Mouse (Mus musculus): ENCODE results near the gene Macrod1. TPM values are rescaled to one million over a fixed set of nuclear protein-coding genes. Genes with fewer than 3 reads are reported as not detected.

Gene Macrod1
- polyA plus RNA-seq, 1 experiment from 2014 or later, result 11.0 TPM

DNA sequence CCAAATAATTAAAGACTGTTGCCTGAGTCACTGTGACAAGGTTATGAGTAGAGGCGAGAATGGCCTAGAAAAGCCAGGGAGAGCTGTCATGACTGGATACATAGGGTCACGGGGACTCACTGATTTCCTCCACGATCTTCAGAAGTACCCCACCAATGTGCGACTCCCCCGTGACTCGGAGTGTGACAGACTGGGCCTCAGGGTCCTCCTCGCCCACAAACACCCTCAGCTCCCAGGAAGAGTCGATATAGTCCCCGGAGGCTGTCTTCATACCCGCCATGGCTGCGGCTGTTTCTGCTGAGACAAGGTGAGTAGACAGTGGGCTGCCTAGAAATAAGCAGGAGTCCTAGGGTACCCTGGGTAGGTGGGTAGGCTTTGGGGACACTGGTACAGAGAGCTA lies 38.1 kb upstream of the Macrod1 start:
- no peaks in the 10 kb centered on the region for H3K27me3 ChIP-seq (ENCODE audit: insufficient read depth, low read length)
- no peak for TF ChIP-seq CTCF (IDR thresholded peaks at IDR 0.05; ENCODE audit: low read depth)
- DNase-seq (no peak), ATAC-seq (ENCODE audit: insufficient read depth) (no peak)
- H3K27ac ChIP-seq (ENCODE audit: low read depth), result 0 out of 2 replicates have a peak overlapping the region, but pooled peaks have one; percentile 24
- H3K4me1 ChIP-seq (ENCODE audit: insufficient read depth), result no peaks in the 10 kb centered on the region
- H3K36me3 ChIP-seq (ENCODE audit: insufficient read depth), result peaks cover 70% of the 10 kb centered on the region
- H3K9me3 ChIP-seq (ENCODE audit: low read depth, low read length), result no peaks in the 10 kb centered on the region
- 84% methylated on average over 11 of the region's 11 CpGs for WGBS
- H3K4me3 ChIP-seq (ENCODE audit: low read depth, low read length), result peak overlapping the region; percentile 3; the same call in 1 of the 2 replicates
- H3K9ac ChIP-seq, result no peak overlapping the region
- peak overlapping the region; percentile 7; the same call in 1 of the 2 replicates for H3K4me2 ChIP-seq

DNA sequence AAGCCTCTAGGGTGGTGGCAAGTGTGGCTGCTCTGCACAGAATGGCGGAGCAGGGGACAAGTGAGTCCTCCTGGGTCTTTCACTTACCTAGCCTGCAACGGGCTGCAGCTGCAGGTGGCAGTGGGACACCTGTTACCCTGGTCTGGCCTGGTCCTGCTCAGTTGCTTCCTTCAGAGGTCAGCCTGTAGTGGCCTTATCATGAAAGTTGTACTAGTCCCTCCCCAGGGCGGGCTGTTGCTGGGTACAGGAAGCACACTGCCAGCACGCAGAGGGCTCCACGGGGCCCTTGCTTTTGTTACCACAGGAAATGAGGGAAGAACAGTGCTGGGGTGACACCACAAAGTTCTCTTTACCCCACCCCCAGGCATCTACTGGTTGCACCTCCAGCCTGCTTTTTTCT lies 37.4 kb upstream of the Macrod1 start, which contains the start of gene Fermt3:
Gene Fermt3 (minus strand): TSS at position 279 of the 400 bp plus-strand sequence.
- Histone ChIP-seq H3K9me3 (ENCODE audit: low read depth, low read length) (no peaks in the 10 kb centered on the region), H3K36me3 (ENCODE audit: insufficient read depth) (peaks cover 70% of the 10 kb centered on the region), H3K9ac (no peak within 1 kb of the TSS; the same call in 1 of the 2 replicates), H3K4me2 (peak within 1 kb of the TSS; percentile 7; the same call in 1 of the 2 replicates), H3K4me1 (ENCODE audit: insufficient read depth) (no peaks in the 10 kb centered on the region), H3K27me3 (ENCODE audit: insufficient read depth, low read length) (no peaks in the 10 kb centered on the region), H3K4me3 (ENCODE audit: low read depth, low read length) (peak within 1 kb of the TSS; percentile 20; the same call in 1 of the 2 replicates), H3K27ac (ENCODE audit: low read depth) (peak within 1 kb of the TSS; percentile 38; the same call in 1 of the 2 replicates)
- TF ChIP-seq CTCF (IDR thresholded peaks at IDR 0.05; ENCODE audit: low read depth), result no peak
- DNase-seq (peak; percentile 38), ATAC-seq (ENCODE audit: insufficient read depth) (peak; percentile 47)
- WGBS, result 77% methylated on average over 5 of the region's 5 CpGs

DNA sequence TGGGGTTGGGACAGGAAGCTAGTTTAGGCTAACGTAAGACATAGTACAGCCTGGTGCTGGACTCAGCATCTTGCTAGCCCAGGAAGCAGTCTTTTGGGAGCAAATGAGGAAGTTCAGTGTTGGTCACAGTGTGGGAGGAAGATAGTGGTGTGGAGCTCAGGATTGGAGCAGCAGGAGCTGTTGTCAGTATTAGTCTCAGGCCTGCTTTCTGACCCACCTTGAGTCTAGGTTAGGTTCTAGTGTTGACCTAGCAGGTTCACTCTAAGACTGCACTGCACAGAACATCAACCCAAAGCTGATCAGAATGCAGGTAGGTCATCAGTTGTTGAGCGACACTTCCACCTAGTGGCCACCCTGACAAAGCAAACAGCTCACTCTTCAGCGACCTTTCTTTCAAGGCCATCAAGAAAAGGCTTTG lies 36.4 kb upstream of the Macrod1 start:
- Histone ChIP-seq H3K9ac (no peak overlapping the region), H3K4me3 (ENCODE audit: low read depth, low read length) (no peak overlapping the region), H3K27me3 (ENCODE audit: insufficient read depth, low read length) (no peaks in the 10 kb centered on the region), H3K4me1 (ENCODE audit: insufficient read depth) (no peaks in the 10 kb centered on the region), H3K36me3 (ENCODE audit: insufficient read depth) (peaks cover 79% of the 10 kb centered on the region), H3K4me2 (no peak overlapping the region), H3K9me3 (ENCODE audit: low read depth, low read length) (no peaks in the 10 kb centered on the region), H3K27ac (ENCODE audit: low read depth) (no peak overlapping the region; the same call in 1 of the 2 replicates)
- DNase-seq, result peak; percentile 65
- ATAC-seq (ENCODE audit: insufficient read depth), result no peak
- WGBS, result 50% methylated on average over 3 of the region's 3 CpGs
- peak; percentile 78 for TF ChIP-seq CTCF (IDR thresholded peaks at IDR 0.05; ENCODE audit: low read depth)

- H3K27me3 ChIP-seq (ENCODE audit: insufficient read depth, low read length), result no peaks in the 10 kb centered on the region
- no peak overlapping the region for H3K4me3 ChIP-seq (ENCODE audit: low read depth, low read length)
- H3K4me2 ChIP-seq, result no peak overlapping the region
- peaks cover 97% of the 10 kb centered on the region for H3K36me3 ChIP-seq (ENCODE audit: insufficient read depth)
- no peaks in the 10 kb centered on the region for H3K4me1 ChIP-seq (ENCODE audit: insufficient read depth)
- no peaks in the 10 kb centered on the region for H3K9me3 ChIP-seq (ENCODE audit: low read depth, low read length)
- DNase-seq, result no peak
- no peak for ATAC-seq (ENCODE audit: insufficient read depth)
- 95% methylated on average over 5 of the region's 5 CpGs for WGBS
- no peak overlapping the region for H3K27ac ChIP-seq (ENCODE audit: low read depth)
- no peak for TF ChIP-seq CTCF (IDR thresholded peaks at IDR 0.05; ENCODE audit: low read depth)
- H3K9ac ChIP-seq, result no peak overlapping the region
These were observed 27.1 kb upstream of the Macrod1 start for GRCm38 (mm10) chr19:7029531-7029930.

- no peak for ATAC-seq (ENCODE audit: insufficient read depth)
- H3K36me3 ChIP-seq (ENCODE audit: insufficient read depth), result peaks cover 75% of the 10 kb centered on the region
- no peaks in the 10 kb centered on the region for H3K27me3 ChIP-seq (ENCODE audit: insufficient read depth, low read length)
These were observed 22.6 kb upstream of the Macrod1 start for GRCm38 (mm10) chr19:7034006-7034405.

DNA sequence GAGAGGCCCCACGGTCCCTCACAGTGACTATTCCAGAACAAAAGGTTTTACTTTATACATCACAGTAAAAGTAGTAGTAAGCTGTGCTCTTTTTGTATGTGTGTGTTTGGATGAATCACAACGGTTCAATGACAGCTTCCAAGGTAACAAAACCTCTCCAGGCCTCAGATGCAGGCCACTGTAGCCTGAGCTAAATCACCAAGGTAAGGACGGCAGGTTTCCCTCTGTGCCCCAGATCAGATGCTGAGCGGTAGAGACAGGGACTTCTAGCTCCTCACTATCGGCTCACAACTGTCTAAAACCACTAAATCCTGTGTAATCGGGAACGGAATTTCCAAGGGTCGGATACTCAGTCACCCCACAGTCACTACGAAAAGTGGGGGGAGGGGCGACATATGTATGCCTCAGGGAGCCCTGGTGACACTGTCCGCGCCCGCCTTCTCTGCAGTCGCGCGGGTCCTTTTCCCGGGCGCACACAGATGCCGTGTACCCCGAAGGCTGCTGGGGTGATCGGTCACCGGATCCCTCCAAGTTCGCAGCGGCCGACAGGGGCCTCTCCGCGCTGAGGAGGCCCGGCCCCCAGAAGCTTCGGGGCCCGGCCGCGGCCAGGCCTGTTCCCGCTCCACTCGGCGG lies 17.4 kb upstream of the Macrod1 start:
- peaks cover 21% of the 10 kb centered on the region for H3K4me1 ChIP-seq (ENCODE audit: insufficient read depth)
- H3K9ac ChIP-seq, result peak overlapping the region; percentile 92
- peak overlapping the region; percentile 89 for H3K27ac ChIP-seq (ENCODE audit: low read depth)
- peak overlapping the region; percentile 87 for H3K4me2 ChIP-seq
- H3K27me3 ChIP-seq (ENCODE audit: insufficient read depth, low read length), result no peaks in the 10 kb centered on the region
- ATAC-seq (ENCODE audit: insufficient read depth) (peak; percentile 16), DNase-seq (peak; percentile 74)
- peaks cover 25% of the 10 kb centered on the region for H3K36me3 ChIP-seq (ENCODE audit: insufficient read depth)
- TF ChIP-seq CTCF (IDR thresholded peaks at IDR 0.05; ENCODE audit: low read depth), result no peak
- H3K4me3 ChIP-seq (ENCODE audit: low read depth, low read length), result peak overlapping the region; percentile 92
- no peaks in the 10 kb centered on the region for H3K9me3 ChIP-seq (ENCODE audit: low read depth, low read length)
- 1% methylated on average over 35 of the region's 35 CpGs for WGBS

More at GRCm38 (mm10) chr19:7034006-7034405, 22.6 kb upstream of the Macrod1 start:
- no peaks in the 10 kb centered on the region for H3K9me3 ChIP-seq (ENCODE audit: low read depth, low read length)
- WGBS, result 94% methylated on average over 5 of the region's 5 CpGs
- H3K27ac ChIP-seq (ENCODE audit: low read depth), result no peak overlapping the region
- H3K4me3 ChIP-seq (ENCODE audit: low read depth, low read length), result no peak overlapping the region
- H3K9ac ChIP-seq, result no peak overlapping the region
- no peak overlapping the region for H3K4me2 ChIP-seq
- no peak for TF ChIP-seq CTCF (IDR thresholded peaks at IDR 0.05; ENCODE audit: low read depth)
- no peak for DNase-seq
- peaks cover 18% of the 10 kb centered on the region for H3K4me1 ChIP-seq (ENCODE audit: insufficient read depth)

GRCm38 (mm10) chr19:7039841-7040636 lies 16.6 kb upstream of the Macrod1 start, which contains the start of gene Stip1:
Gene Stip1, minus strand, starts transcription at chr19:7039967.
- Histone ChIP-seq H3K9me3 (ENCODE audit: low read depth, low read length) (no peaks in the 10 kb centered on the region), H3K27me3 (ENCODE audit: insufficient read depth, low read length) (no peaks in the 10 kb centered on the region), H3K9ac (peak within 1 kb of the TSS; percentile 92), H3K27ac (ENCODE audit: low read depth) (peak within 1 kb of the TSS; percentile 94), H3K4me3 (ENCODE audit: low read depth, low read length) (peak within 1 kb of the TSS; percentile 92), H3K4me1 (ENCODE audit: insufficient read depth) (peaks cover 21% of the 10 kb centered on the region), H3K4me2 (peak within 1 kb of the TSS; percentile 87), H3K36me3 (ENCODE audit: insufficient read depth) (peaks cover 18% of the 10 kb centered on the region)
- peak; percentile 58 for TF ChIP-seq CTCF (IDR thresholded peaks at IDR 0.05; ENCODE audit: low read depth)
- WGBS, result under 1% methylated on average over 49 of the region's 49 CpGs
- DNase-seq, result peak; percentile 100
- peak; percentile 99 for ATAC-seq (ENCODE audit: insufficient read depth)
